Mouse (Mus musculus) heart, postnatal 25 days (tissue): Measurements from ENCODE around the gene Fstl1. TPM values are rescaled to one million over a fixed set of nuclear protein-coding genes. Genes with fewer than 3 reads are reported as not detected.

ENCODE experiments used
- DNase-seq: peaks from one replicate; pipeline ENCODE4 v3.0.0; 2022; ENCODE audit warnings: low spot score
- intact Hi-C: fragments of 180-260 bp; cut with DNase I; formaldehyde crosslinking; loops from one replicate; pipeline ENCODE4 v1.15.1; 2025
- total RNA-seq, 2 experiments: library from RNA; stranded (reverse); gene quantifications; 2 replicates each; pipeline ENCODE4 v1.2.3; 2021

Gene Fstl1
- total RNA-seq, 2 experiments from 2014 or later, result 107 to 122 TPM

DNA sequence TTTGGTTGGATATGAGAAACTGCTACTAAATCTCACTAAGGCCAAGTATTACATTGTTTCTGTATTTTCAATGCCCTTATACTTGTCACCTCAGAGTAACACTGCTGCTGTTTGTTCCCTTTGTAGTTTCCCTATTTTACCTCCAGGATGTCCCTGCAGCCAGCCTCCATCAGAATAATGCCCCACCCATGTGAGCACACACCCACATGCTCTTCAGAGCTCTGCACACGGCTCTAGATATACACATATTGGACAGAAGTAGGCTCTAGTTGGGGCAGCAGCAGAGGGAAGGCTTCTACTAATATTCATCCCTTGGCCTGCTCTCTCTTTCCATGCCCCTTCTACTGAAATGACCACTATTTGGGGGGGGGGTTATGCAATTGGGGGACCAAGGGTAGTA is 3.7 kb downstream of the Fstl1 start:
- no peak for DNase-seq
- intact Hi-C loops, result no loop called here

DNA sequence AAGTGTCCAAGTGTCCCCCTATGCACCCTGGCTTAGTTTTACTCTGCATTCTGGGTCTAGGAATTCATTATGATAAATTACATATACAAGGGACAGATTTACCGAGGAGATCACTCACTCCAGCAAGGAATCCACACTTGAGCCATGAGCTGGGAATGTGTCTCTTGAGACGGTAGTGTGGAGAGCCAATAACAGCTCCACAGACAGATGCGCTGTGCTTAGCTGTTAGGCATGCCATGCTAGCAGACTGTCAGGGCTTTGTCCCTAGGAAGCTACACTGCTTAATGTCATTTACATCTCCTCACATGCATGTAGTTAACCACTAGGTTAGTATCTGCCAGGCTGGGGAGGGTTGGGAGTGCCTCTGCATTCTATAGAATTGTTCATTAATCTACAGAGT is 4.2 kb downstream of the Fstl1 start:
- DNase-seq, result no peak
- intact Hi-C loops, result no loop called here

DNA sequence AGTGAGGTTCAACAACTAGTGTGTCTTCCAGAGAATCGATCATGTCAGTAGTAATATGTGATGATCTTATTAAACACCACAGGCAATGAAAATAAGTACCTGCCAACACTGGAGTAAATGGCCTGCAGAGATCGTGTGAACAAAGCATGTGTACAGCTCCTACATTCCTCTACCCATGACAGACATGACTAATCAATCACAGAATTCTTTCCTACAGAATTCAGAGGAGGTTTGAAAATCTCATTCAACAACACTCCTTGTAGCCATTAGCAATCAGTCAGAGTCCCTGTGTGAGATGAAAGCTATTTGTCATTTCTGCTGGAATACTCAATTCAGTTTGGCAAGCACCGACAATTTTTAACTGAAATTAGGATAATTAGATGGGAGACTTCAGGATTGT is 7.9 kb downstream of the Fstl1 start:
- intact Hi-C loops, result no loop called here
- no peak for DNase-seq

DNA sequence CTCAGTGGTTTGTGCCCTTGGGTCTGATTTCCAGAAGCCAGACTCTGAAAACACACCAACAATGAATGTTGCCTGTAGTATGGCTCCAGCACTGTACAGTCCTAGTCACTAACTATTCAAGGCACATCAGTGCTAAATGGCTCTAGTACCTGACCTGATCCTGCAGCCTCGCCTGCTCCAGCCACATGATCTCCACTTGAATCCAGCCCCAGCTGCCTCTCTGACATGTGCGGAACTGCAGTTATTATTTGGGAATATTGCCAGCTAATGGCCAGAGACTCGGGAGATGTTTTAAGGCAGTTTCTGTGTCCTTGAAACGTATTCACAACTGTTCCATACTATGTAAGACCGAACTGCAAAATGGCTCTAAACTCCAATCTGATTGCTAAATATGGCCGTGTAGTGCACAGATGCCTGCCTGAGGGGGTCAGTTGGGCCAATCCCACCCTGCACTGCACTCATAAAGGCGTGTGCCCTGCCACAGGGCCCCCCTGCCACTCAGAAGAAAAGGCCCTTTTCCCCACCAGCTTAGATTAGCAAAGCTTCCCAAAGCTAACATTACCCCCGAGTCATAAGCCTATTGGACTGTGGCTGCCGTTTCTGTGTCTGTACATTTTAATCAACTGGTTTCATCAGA is 11.0 kb downstream of the Fstl1 start:
- DNase-seq, result no peak
- intact Hi-C loops, result no loop called here

DNA sequence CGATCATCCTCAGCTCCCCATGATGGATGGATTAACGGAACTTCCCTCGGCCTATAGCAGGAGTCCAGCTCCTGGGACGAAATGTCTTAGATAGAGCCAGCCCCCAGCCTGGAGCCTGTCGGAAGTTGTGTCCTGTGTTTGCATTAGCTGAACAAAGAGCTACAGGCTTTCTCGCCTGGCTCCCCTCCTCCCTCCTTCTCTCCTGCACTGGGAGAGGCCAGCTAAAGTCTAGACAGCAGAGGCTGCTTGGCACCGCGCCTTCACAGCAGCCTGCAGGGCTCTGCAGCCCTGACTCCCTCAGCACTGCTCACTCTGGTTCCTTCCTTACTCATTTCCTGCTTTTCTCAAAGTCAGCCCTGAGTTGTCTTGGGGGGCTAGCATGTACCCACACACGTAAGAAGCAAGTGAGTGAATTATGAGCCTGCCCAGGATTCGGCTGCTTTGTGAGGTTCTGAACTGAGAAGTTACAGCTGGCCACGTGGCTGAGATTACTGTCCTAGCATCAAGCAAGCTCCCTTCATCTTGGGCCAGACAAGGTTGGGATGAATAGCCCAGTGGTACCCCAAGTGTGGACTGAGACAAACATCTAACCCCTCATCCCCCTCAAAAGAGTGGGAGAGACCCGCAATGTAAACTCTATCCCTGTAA is 11.8 kb downstream of the Fstl1 start:
- DNase-seq, result peak; percentile 75
- intact Hi-C loops, result no loop called here

DNA sequence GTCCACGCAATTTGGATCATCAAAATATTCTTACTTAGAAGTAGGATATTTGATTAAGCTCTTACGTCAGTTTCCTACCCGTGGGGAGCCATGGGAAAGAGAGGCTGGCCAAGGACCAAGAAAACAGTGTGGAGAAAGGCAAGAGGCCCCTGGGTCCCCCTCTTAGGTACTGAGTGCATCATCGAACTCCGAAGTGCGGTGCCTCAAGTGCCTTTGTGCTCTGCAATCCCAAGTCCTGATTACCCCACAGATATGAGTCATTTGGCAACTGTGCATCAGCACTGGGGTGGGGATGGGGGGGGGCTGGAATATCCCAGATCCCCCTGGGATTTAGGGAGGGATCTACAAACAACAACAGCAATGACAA is 12.3 kb downstream of the Fstl1 start:
- intact Hi-C loops, result no loop called here
- no peak for DNase-seq

DNA sequence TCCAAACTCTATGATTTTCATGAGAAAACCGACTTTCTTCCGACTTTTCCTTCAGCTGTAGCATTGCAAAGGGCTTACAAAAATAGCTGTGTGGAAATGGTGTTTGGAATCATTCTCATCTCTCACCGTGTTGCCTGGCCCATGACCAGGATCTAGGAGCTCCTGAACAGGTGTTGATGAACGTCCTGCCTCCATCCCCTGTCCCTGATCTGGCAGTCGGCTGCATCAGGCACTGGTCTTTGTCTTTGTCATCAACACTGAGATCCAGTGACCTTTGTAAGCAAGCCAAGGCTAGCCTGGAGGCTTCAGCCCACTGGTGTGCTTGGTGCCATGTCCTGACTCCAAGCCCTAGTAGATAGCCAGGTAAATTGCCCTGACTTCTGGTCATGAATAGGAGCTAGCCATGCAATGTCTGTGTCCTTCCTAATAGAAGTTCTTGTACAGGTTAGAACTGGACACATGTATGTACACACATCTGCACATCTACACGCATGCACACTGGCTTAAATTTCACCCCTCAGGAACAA is 12.8 kb downstream of the Fstl1 start:
- intact Hi-C loops, result no loop called here
- DNase-seq, result no peak

DNA sequence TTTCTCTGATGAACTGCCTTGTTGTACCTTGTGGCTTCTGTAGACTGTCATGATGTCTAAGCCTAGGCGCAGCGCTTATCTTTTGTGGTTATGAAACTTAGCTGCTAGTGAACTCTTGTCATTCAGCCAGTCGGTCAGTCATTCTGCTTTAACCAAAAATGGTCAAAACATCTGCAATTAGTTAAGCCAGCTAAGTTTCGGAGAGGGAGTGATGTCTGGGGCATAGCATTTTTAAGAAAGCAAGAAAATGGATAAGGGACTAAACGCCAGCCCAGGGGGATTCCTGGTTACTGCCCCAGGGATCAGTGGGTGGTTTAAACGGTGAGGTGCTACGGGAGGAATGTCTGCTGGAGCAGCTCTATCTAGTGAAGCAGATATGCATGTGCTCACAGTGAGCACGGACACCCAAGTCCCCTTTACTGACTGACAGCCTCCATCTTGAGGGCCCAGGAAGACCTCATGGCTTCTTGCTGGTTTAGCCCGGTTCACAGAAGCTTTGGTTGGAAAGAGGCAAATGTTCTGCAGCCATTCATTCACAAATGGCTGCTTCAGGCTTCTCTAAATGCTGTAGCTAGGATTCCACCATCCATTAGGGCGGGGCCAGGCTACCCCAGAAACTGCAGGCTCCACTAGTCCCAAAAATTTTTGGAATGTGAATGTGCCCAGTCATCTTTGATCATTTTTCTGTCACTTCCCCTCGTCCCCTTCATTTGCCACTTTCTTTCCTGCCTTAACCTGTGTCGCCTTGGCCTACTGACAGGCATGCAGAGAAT is 13.5 kb downstream of the Fstl1 start:
- no peak for DNase-seq
- intact Hi-C loops, result no loop called here

DNA sequence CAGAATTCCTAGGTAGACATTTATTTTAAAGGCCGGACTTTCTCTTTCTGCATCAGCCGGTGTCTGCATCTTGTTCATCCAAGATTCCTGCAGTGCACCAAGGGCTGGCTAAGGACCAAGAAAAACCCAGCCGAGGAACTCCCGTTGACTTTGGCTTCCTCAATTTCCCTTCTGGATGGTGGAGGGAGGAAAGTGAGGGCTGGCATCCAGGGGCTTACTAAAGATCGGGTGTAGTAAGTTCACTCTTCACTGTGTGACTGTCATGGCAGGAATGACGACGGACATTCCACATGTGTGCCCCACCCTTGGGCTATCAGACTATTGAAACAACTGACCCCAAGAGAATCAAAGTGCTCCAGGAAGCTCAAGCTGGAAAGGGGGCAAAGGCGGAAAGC is 14.1 kb downstream of the Fstl1 start:
- peak; percentile 68 for DNase-seq
- intact Hi-C loops, result no loop called here

DNA sequence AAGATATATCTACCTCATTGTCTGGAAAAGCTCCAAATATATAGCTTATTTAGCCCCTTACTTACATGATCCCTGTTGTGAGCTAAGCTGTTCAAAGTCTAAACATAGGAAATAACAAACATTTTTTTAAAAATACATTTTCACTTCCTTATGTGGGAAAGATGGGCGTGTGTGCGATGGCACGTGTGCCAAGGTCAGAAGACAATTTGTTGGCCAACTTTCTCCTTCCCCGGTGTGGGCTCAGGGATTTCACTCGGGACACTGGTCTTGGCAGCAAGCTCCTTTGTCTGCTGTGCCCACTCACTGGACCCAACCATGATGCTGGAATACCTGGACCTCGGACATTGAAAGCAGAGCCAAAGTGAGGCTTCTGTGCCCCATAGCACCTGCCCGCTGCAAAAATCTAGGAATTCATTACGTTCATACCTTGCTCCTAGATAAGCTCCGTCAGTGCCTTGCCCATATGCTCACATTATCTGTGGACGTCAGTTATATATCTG is 19.0 kb downstream of the Fstl1 start:
- no peak for DNase-seq
- intact Hi-C loops, result no loop called here

DNA sequence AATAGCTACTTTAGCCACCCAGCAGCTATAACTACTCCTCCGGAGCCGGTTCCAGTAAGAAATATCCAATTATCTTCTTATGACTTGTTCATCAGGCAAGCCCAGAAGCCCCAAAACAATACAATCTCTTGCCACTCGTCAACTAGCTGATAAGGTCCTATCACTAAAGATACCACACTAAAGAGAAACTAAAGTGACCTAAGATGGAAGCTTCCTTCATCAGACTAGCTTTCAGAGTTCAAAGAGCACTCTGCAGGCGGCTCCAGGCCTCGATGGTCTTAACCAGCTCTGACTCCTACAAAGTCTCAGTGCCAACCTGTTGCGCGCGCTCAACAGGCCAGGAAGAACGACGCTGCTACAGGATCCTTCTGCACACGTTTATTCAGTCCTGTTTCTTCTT is 19.6 kb downstream of the Fstl1 start:
- no peak for DNase-seq
- intact Hi-C loops, result no loop called here

DNA sequence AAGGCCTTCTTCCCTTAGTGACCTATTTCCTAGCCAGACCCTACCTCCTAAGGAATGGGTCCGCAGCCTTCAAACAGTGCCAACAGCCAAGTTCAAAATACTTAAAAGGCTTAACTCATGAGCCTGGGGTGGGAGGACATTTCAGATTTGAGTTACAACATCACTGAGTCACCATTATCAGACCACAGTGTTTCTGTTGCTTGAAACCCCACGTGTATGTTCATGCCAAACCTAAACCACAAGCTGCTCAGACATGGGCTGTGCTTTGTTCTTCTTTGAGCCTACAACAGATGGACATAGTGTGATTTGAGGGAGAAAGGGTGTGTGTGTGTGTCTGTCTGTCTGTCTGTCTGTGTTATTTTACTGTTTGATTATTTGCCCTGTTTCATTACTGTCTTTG is 24.4 kb downstream of the Fstl1 start:
- DNase-seq, result no peak

DNA sequence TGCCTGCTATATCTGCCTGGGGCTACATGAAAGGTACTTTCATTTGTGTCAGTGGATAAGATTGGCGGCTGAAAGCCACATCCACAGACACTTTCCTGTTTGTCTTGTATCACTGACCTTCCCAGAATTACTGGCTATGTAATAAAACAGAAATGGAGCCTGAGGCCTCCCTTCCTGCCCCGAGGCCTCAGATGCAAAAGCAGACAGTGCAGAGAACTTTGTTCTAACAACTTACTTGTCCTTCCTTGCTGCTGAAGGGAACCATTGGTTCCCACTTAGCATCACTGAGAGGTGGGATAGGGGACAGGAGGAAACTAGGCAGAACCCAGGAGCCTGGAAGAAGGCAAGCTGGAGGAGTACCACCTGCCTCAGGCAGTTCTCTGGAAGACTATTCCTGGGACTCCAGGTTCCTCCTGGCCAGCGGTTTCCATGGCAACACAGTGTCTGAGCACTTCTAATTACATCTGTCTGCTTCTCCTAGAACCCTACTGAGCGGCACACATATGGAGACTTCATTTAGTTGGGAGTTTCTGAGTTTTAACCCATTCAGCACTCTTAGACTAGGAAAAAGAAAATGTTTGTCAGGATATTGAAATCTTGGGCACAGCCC is 26.1 kb downstream of the Fstl1 start:
- no peak for DNase-seq

More for the DNA sequence above, 24.4 kb downstream of the Fstl1 start:
- intact Hi-C loops, result no loop called here

DNA sequence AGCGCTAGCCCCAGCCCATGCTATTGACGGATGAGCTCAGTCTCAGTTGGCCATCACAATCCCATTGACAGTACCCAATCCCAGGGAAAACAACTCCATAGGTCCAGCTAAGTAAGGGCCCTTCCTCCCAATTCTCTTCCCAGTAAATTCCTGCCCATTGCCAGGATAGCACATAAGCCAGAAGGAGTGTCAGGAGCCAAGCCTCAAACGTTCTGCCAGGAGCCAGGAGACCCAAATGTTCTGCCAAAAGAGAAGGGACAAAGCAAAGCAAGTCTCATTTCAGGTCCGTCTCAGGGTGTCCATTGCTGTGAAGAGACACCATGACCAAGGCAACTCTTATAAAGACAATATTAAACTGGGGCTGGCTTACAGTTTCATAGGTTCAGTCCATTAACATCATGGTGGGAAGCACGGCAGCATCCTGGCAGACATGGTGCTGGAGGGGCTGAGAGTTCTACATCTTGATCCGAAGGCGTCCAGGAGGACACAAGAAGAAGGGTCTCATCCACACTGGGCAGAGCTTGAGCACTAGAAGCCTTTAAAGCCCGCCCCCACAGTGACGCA is 26.8 kb downstream of the Fstl1 start:
- no peak for DNase-seq
- intact Hi-C loops, result no loop called here

More for the DNA sequence above, 26.1 kb downstream of the Fstl1 start:
- intact Hi-C loops, result no loop called here

DNA sequence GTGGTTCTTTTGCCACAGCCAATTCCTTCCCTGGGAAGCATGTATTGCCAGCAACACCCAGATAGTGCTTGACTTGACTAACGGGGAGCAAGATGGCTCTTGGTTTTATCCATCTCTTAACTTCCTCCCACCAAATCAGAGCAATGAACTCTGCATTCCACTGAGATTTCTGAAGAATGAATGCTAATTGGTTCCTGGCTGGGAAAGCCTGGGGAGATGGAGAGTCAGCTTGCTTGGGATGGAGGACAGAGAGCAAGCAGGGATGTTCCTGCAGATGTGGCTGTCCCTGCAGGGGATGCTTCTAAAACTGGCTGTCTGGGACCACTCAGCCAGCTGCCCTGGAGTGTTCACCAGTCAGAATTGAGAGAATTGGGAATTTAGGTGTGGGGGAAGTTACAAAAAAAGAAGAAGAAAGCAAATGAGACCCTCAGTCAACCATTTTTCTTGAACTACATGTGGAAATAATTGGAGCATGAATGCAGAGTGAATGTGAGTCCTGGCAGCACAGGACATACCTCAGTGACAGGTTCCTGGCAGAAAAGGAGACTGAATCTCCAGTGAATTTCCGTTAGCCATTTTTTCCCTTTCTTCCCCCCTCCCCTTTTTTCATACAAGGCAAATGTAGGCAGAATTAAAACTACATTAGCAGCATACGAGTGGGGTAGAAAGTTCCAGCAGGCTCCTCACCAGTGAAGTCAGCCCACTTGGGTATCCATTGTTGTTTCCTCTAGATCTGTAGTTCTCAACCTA is 29.2 kb downstream of the Fstl1 start:
- DNase-seq, result no peak
- intact Hi-C loops, result no loop called here

DNA sequence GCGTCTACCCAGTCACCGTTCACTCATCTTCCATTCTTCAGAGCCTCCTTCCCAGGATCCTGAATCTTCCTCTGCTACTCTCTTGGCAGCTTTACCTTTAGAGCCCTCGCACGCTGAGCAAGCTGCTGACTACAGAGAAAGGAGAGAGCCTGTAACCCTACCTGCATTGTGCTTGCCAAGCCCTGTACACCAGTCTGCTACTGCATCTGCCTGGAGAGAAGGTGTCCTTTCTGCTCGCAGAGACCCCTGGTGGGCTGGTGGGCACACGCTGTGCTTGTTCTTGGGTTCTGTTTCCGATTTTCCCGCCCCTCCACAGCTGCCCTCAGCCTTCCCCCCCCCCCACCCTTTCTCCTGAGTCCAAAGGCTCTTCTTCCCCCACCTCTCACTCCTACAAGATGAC is 30.6 kb downstream of the Fstl1 start:
- intact Hi-C loops, result no loop called here
- no peak for DNase-seq

DNA sequence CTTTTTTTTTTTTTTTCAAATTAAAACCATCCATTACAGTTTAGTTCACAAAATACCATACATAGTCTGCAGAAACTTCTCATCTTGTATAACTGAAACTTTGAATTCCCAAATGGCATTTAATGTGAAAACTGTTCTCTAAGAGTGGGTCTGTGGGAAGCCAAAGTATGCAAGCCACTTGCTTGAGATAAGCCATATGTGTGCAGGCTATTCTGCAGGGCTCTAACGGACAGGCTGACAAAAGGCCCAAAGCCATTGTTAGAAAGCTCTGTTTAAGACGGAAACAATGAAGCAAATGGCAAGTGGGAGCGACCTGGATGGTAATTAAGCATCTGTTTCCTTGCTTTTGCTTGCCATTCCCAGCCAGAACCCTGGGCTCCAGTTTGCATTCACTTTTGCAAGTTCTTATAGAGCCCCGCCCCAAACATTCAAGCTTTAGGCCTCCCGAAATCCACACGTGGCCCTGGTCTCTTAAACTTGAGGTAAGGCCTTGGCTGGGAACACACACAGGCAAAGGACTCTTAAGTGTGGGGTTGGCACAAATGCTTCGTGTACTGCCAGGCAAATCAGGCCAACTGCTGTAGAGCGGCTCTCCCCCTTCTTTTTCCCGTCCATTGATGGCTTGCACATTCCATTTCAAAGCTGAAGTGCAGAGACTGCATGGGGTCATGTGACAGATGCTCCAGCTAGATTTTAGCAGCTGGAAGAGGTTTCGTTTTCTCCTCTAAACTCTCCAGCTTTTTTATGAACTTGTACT is 32.4 kb downstream of the Fstl1 start:
- no peak for DNase-seq
- intact Hi-C loops, result no loop called here

DNA sequence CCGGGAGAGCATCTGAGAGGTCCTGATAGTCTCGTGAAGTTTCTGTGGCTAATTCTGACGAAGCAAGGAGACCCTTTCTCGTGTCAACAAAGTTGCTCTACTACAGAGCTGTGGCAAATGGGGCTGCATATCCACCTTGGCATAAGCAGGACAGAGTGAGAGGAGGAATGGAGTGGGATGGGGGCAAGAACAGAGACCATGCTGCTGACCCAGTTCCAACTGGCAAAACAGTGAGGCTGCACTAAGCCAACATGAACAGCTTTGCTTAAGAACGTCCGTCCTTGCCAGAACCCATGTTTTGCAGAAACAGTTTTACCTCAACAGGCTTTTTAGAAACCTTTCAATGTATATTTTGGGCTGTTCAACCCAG is 32.9 kb downstream of the Fstl1 start:
- intact Hi-C loops, result no loop called here
- DNase-seq, result no peak

DNA sequence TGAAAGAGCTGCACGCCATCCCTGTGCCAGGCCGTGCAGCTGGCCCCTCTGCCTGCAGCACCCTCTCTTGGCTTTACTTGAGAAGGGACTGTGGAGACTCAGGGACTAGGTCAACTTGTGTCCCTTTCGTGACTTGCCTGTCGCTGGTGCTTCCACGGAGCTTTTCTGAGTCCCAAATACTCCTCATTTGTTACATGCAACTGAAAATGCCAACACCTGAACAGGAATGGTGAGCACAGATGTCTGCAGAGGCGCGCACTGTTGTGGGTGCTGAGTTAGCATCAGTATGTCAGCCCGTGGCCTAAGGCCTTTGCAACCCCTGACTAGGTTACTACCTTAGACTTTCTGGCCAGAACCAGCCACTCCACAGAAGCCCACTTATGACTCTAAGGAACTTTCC is 35.2 kb downstream of the Fstl1 start:
- intact Hi-C loops, result loop anchor here (2.0 to 10.0 kb wide), 4 partner anchors 127 to 705 kb away; partner anchors contain the start of genes Gtf2e1 and Rabl3
- no peak for DNase-seq
